Mouse (Mus musculus) right cerebral cortex, postnatal 25 days (tissue): ENCODE data around the gene Dusp16.

Experiments used
- DNase-seq: peaks from one replicate; pipeline ENCODE4 v3.0.0; 2022

Dusp16 gene

GRCm38 (mm10) chr6:134732813-134733212 lies 59.6 kb downstream of the Dusp16 start:
- DNase-seq: no peak

- DNase-seq: no peak
These were observed 61.4 kb downstream of the Dusp16 start for GRCm38 (mm10) chr6:134730978-134731377.

GRCm38 (mm10) chr6:134725406-134725805 lies 67.0 kb downstream of the Dusp16 start:
- DNase-seq: no peak

GRCm38 (mm10) chr6:134723833-134724553 lies 68.4 kb downstream of the Dusp16 start:
- DNase-seq: no peak

- DNase-seq: no peak
These were observed 69.1 kb downstream of the Dusp16 start for GRCm38 (mm10) chr6:134723326-134723725.

GRCm38 (mm10) chr6:134722906-134723305 lies 69.5 kb downstream of the Dusp16 start:
- no peak for DNase-seq

GRCm38 (mm10) chr6:134721729-134722269 lies 70.6 kb downstream of the Dusp16 start:
- no peak for DNase-seq

GRCm38 (mm10) chr6:134720150-134720549 lies 72.3 kb downstream of the Dusp16 start:
- DNase-seq: no peak

GRCm38 (mm10) chr6:134719156-134719555 lies 73.3 kb downstream of the Dusp16 start:
- DNase-seq: no peak

- DNase-seq: no peak
These were observed 73.8 kb downstream of the Dusp16 start for GRCm38 (mm10) chr6:134718668-134719065.

GRCm38 (mm10) chr6:134717886-134718667 lies 74.3 kb downstream of the Dusp16 start:
- DNase-seq: peak; percentile 65

- no peak for DNase-seq
These were observed 76.2 kb downstream of the Dusp16 start for GRCm38 (mm10) chr6:134716168-134716587.

GRCm38 (mm10) chr6:134713897-134714296 lies 78.5 kb downstream of the Dusp16 start:
- DNase-seq: no peak

GRCm38 (mm10) chr6:134713321-134713720 lies 79.1 kb downstream of the Dusp16 start:
- no peak for DNase-seq

- no peak for DNase-seq
These were observed 82.4 kb downstream of the Dusp16 start for GRCm38 (mm10) chr6:134710020-134710419.

GRCm38 (mm10) chr6:134706467-134706866 lies 86.0 kb downstream of the Dusp16 start:
- no peak for DNase-seq

- DNase-seq: no peak
These were observed 89.3 kb downstream of the Dusp16 start for GRCm38 (mm10) chr6:134703053-134703690.

- DNase-seq: no peak
These were observed 90.2 kb downstream of the Dusp16 start for GRCm38 (mm10) chr6:134702184-134702583.

GRCm38 (mm10) chr6:134701211-134701602 lies 91.2 kb downstream of the Dusp16 start:
- DNase-seq: no peak

- no peak for DNase-seq
These were observed 91.8 kb downstream of the Dusp16 start for GRCm38 (mm10) chr6:134700451-134701210.

GRCm38 (mm10) chr6:134698243-134698642 lies 94.2 kb downstream of the Dusp16 start:
- DNase-seq: no peak

- DNase-seq: no peak
These were observed 95.9 kb downstream of the Dusp16 start for GRCm38 (mm10) chr6:134696554-134696953.

GRCm38 (mm10) chr6:134696146-134696545 lies 96.3 kb downstream of the Dusp16 start:
- DNase-seq: no peak
